Mouse (Mus musculus) neural tube, embryonic 11.5 days (tissue): ENCODE measurements around the gene Cebpa. TPM values are rescaled to one million over a fixed set of nuclear protein-coding genes. Genes with fewer than 3 reads are reported as not detected.

ENCODE experiments used
- ATAC-seq: fragments of 200-750 bp; cut with Nextera tagmentation; 2 replicates; pipeline ENCODE4 v1.8.0; 2017; ENCODE audit warnings: moderate number of reproducible peaks, mild to moderate bottlenecking, moderate TSS enrichment, moderate library complexity; ENCODE audit not compliant: insufficient read depth, low FRiP score, low TSS enrichment
- DNase-seq: peaks from one replicate; pipeline ENCODE4 v3.0.0-alpha.2; 2015; ENCODE audit warnings: low spot score
- H3K27ac ChIP-seq: fragments of 300-500 bp; sonication (generic); 2 replicates; pipeline ENCODE4 v1.5.1; 2014; ENCODE audit warnings: low read depth, mild to moderate bottlenecking, low read length
- H3K27me3 ChIP-seq: fragments of 300-500 bp; sonication (generic); 2 replicates; pipeline ENCODE4 v1.6.1; 2014; ENCODE audit warnings: mild to moderate bottlenecking, low read length, mixed read lengths; ENCODE audit not compliant: control insufficient read depth, insufficient read depth
- H3K36me3 ChIP-seq: fragments of 300-500 bp; sonication (generic); 2 replicates; pipeline ENCODE4 v1.6.1; 2014; ENCODE audit warnings: mild to moderate bottlenecking, low read length, moderate library complexity, mixed read lengths; ENCODE audit not compliant: control insufficient read depth, insufficient read depth
- H3K4me1 ChIP-seq: fragments of 300-500 bp; sonication (generic); 2 replicates; pipeline ENCODE4 v1.6.1; 2014; ENCODE audit warnings: low read length, mixed read lengths; ENCODE audit not compliant: control insufficient read depth, insufficient read depth
- H3K4me2 ChIP-seq: fragments of 300-500 bp; sonication (generic); 2 replicates; pipeline ENCODE4 v1.6.1; 2014; ENCODE audit warnings: low read depth, mild to moderate bottlenecking, moderate library complexity
- H3K4me3 ChIP-seq: fragments of 300-500 bp; sonication (generic); 2 replicates; pipeline ENCODE4 v1.5.1; 2014; ENCODE audit warnings: low read depth, low read length
- H3K9ac ChIP-seq: fragments of 300-500 bp; sonication (generic); 2 replicates; pipeline ENCODE4 v1.6.1; 2014; ENCODE audit warnings: mild to moderate bottlenecking, low read length
- H3K9me3 ChIP-seq: fragments of 300-500 bp; sonication (generic); 2 replicates; pipeline ENCODE4 v1.6.1; 2016; ENCODE audit warnings: low read length; ENCODE audit not compliant: control insufficient read depth
- WGBS: fragments of 180-500 bp; shearing (Covaris S2); extraction: QIAGEN DNeasy Blood & Tissue Kit; methylation state at CpG from one replicate; pipeline ENCODE4 v1.1.7; 2014; 5-methylcytosine and 5-hydroxymethylcytosine counted together
- polyA plus RNA-seq: library from polyadenylated mRNA; unstranded; fragments of >200 nt; fragmentation: Nextera tagmentation; extraction: Ambion mirVana; gene quantifications from 2 replicates; pipeline ENCODE4 v1.2.1, GENCODE M21; 2014

Cebpa gene
- polyA plus RNA-seq, 1 experiment from 2014 or later = 0.20 TPM

- Histone ChIP-seq H3K9me3 (no peaks in the 10 kb centered on the region), H3K27ac (no peak overlapping the region)
Observed at GRCm38 (mm10) chr7:35134621-35135020, 15.5 kb downstream of the Cebpa start.

GRCm38 (mm10) chr7:35137524-35137923 lies 18.4 kb downstream of the Cebpa start:
- WGBS = 100% methylated on average over 1 of the region's 1 CpGs
- Histone ChIP-seq H3K4me1 (no peaks in the 10 kb centered on the region), H3K27me3 (no peaks in the 10 kb centered on the region), H3K9ac (no peak overlapping the region), H3K27ac (no peak overlapping the region), H3K4me3 (no peak overlapping the region), H3K9me3 (no peaks in the 10 kb centered on the region), H3K4me2 (no peak overlapping the region), H3K36me3 (no peaks in the 10 kb centered on the region)
- DNase-seq (no peak), ATAC-seq (no peak)

More at GRCm38 (mm10) chr7:35134621-35135020, 15.5 kb downstream of the Cebpa start:
- H3K27me3 ChIP-seq = no peaks in the 10 kb centered on the region
- ATAC-seq = no peak
- no peak overlapping the region for H3K9ac ChIP-seq
- H3K4me1 ChIP-seq = no peaks in the 10 kb centered on the region
- 46% methylated on average over 5 of the region's 5 CpGs for WGBS
- DNase-seq = no peak
- no peak overlapping the region for H3K4me3 ChIP-seq
- H3K36me3 ChIP-seq = no peaks in the 10 kb centered on the region
- H3K4me2 ChIP-seq = no peak overlapping the region

- no peaks in the 10 kb centered on the region for H3K36me3 ChIP-seq
- no peak for DNase-seq
- no peak overlapping the region for H3K4me2 ChIP-seq
- no peak overlapping the region for H3K27ac ChIP-seq
- H3K27me3 ChIP-seq = no peaks in the 10 kb centered on the region
- H3K4me1 ChIP-seq = no peaks in the 10 kb centered on the region
- no peak for ATAC-seq
- no peak overlapping the region for H3K9ac ChIP-seq
- H3K9me3 ChIP-seq = no peaks in the 10 kb centered on the region
- no peak overlapping the region for H3K4me3 ChIP-seq
- WGBS = 69% methylated on average over 4 of the region's 4 CpGs
Observed at GRCm38 (mm10) chr7:35138481-35138880, 19.4 kb downstream of the Cebpa start.

GRCm38 (mm10) chr7:35139880-35140279 lies 20.8 kb downstream of the Cebpa start:
- H3K4me2 ChIP-seq = no peak overlapping the region
- no peaks in the 10 kb centered on the region for H3K27me3 ChIP-seq
- no peak for ATAC-seq
- no peaks in the 10 kb centered on the region for H3K9me3 ChIP-seq
- H3K9ac ChIP-seq = no peak overlapping the region
- H3K4me1 ChIP-seq = no peaks in the 10 kb centered on the region
- no peak overlapping the region for H3K4me3 ChIP-seq
- WGBS = 88% methylated on average over 5 of the region's 5 CpGs
- no peaks in the 10 kb centered on the region for H3K36me3 ChIP-seq
- no peak for DNase-seq
- no peak overlapping the region for H3K27ac ChIP-seq

- Histone ChIP-seq H3K4me3 (no peak overlapping the region), H3K9me3 (no peaks in the 10 kb centered on the region), H3K4me2 (no peak overlapping the region), H3K9ac (no peak overlapping the region), H3K36me3 (no peaks in the 10 kb centered on the region), H3K4me1 (no peaks in the 10 kb centered on the region), H3K27ac (no peak overlapping the region), H3K27me3 (no peaks in the 10 kb centered on the region)
- WGBS = 79% methylated on average over 5 of the region's 5 CpGs
- DNase-seq (no peak), ATAC-seq (no peak)
Observed at GRCm38 (mm10) chr7:35141519-35141918, 22.4 kb downstream of the Cebpa start.

- Histone ChIP-seq H3K27ac (no peak overlapping the region), H3K4me2 (no peak overlapping the region), H3K4me1 (no peaks in the 10 kb centered on the region), H3K9ac (no peak overlapping the region), H3K36me3 (no peaks in the 10 kb centered on the region), H3K9me3 (no peaks in the 10 kb centered on the region), H3K4me3 (no peak overlapping the region), H3K27me3 (no peaks in the 10 kb centered on the region)
- DNase-seq = no peak
- no peak for ATAC-seq
- 76% methylated on average over 8 of the region's 8 CpGs for WGBS
Observed at GRCm38 (mm10) chr7:35142522-35142921, 23.4 kb downstream of the Cebpa start.

GRCm38 (mm10) chr7:35143864-35144618 lies 24.9 kb downstream of the Cebpa start:
- Histone ChIP-seq H3K9ac (no peak overlapping the region), H3K27me3 (no peaks in the 10 kb centered on the region), H3K9me3 (no peaks in the 10 kb centered on the region), H3K4me2 (no peak overlapping the region), H3K4me1 (no peaks in the 10 kb centered on the region), H3K27ac (no peak overlapping the region), H3K36me3 (no peaks in the 10 kb centered on the region), H3K4me3 (no peak overlapping the region)
- WGBS = 68% methylated on average over 6 of the region's 6 CpGs
- DNase-seq = no peak
- no peak for ATAC-seq

GRCm38 (mm10) chr7:35145068-35145467 lies 26.0 kb downstream of the Cebpa start:
- Histone ChIP-seq H3K27ac (no peak overlapping the region), H3K9ac (no peak overlapping the region), H3K27me3 (no peaks in the 10 kb centered on the region), H3K9me3 (no peaks in the 10 kb centered on the region), H3K36me3 (no peaks in the 10 kb centered on the region), H3K4me2 (no peak overlapping the region), H3K4me3 (no peak overlapping the region), H3K4me1 (no peaks in the 10 kb centered on the region)
- WGBS = 83% methylated on average over 9 of the region's 9 CpGs
- DNase-seq = no peak
- no peak for ATAC-seq

GRCm38 (mm10) chr7:35146269-35146668 lies 27.2 kb downstream of the Cebpa start:
- Histone ChIP-seq H3K4me1 (no peaks in the 10 kb centered on the region), H3K4me3 (no peak overlapping the region), H3K36me3 (no peaks in the 10 kb centered on the region), H3K4me2 (no peak overlapping the region), H3K9ac (no peak overlapping the region), H3K27ac (no peak overlapping the region), H3K9me3 (no peaks in the 10 kb centered on the region), H3K27me3 (no peaks in the 10 kb centered on the region)
- WGBS = 85% methylated on average over 10 of the region's 10 CpGs
- no peak for DNase-seq
- ATAC-seq = no peak
